Mouse (Mus musculus): ENCODE data around the gene Ubqln1. TPM values are rescaled to one million over a fixed set of nuclear protein-coding genes. Genes with fewer than 3 reads are reported as not detected.

Ubqln1 gene
- polyA plus RNA-seq, 1 experiment from 2014 or later, result 136 TPM

DNA sequence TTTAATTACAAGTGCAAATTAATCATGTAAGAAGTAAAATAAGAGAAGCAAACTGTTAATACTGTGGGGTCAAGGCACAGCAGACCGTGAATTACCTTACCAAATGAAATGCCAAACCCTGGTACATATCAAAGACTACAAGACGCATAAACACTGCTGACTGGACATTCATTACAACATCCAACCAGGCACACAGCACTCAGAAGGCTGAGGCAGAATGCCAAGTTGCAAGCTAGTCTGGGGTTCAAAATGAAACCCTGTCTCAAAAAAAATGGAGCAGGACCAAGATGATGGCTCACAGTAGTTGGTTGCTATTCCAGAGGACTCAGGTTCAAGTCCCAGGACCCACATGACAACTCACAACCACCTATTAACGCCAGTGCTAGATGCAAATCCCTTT is 31.3 kb downstream of the Ubqln1 start:
- ATAC-seq (ENCODE audit: insufficient number of reproducible peaks, low FRiP score, low TSS enrichment, low read depth) (no peak), DNase-seq (ENCODE audit: low spot score) (no peak)
- no peak overlapping the region for H3K4me3 ChIP-seq (ENCODE audit: low read depth, low read length)
- H3K27me3 ChIP-seq (ENCODE audit: control insufficient read depth, insufficient read depth, low read length), result no peaks in the 10 kb centered on the region
- peaks cover 6% of the 10 kb centered on the region; the same call in 1 of the 2 replicates for H3K36me3 ChIP-seq (ENCODE audit: control insufficient read depth, insufficient read depth, low read length)
- H3K27ac ChIP-seq (replicated peaks; ENCODE audit: low read depth, low read length), result no peak overlapping the region
- H3K9ac ChIP-seq (ENCODE audit: low read length), result no peak overlapping the region
- H3K9me3 ChIP-seq (ENCODE audit: control insufficient read depth, low read length), result no peaks in the 10 kb centered on the region
- WGBS, result 84% methylated on average over 3 of the region's 3 CpGs
- no peaks in the 10 kb centered on the region for H3K4me1 ChIP-seq (ENCODE audit: control insufficient read depth, insufficient read depth, low read length)
- no peak overlapping the region for H3K4me2 ChIP-seq (ENCODE audit: low read depth, severe bottlenecking)

DNA sequence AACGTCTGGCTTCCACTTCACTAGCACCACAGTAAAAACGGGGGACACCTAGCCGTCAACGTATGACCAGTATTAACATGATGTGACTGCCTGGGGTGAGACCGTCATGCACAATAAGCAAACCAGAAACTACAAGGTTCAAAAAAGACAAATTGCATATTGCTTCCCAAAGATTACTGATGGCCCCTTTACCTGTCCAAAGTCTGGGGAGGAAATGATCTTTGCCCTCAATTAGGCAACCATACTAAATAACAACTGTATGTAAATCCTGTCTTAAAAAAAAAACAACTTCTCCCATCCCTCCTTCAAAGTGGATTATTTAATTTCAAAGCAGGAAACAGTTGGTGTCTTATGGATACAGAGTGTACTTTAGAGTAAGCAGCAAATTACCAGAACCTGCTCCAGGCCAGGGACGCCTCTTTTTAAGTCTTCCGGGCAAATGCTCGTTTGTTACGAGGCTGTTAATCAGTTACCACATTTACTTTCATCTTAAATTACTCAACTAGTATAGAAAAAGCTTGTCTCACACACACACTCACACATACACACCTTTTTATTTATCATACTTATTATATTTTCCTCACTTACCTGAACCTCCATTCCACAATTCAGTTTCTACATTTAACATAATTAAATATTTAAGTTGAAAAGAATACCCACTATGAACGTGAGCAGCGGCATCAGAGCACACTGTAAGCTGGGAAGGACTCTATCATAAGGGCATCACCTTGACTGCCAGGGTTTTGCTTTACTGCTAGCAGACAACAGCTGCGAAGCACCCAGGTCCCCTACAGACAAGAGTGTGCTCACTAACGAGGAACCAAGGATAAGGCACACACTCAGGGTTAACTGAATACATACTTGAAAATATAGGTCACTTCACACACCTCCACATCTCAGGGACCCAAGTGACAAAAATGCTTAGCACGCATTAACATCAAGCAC is 33.6 kb downstream of the Ubqln1 start:
- Histone ChIP-seq H3K9me3 (ENCODE audit: control insufficient read depth, low read length) (no peaks in the 10 kb centered on the region), H3K9ac (ENCODE audit: low read length) (no peak overlapping the region), H3K4me1 (ENCODE audit: control insufficient read depth, insufficient read depth, low read length) (no peaks in the 10 kb centered on the region), H3K4me3 (ENCODE audit: low read depth, low read length) (no peak overlapping the region), H3K27ac (replicated peaks; ENCODE audit: low read depth, low read length) (no peak overlapping the region), H3K36me3 (ENCODE audit: control insufficient read depth, insufficient read depth, low read length) (peaks cover 7% of the 10 kb centered on the region; the same call in 1 of the 2 replicates), H3K27me3 (ENCODE audit: control insufficient read depth, insufficient read depth, low read length) (no peaks in the 10 kb centered on the region), H3K4me2 (ENCODE audit: low read depth, severe bottlenecking) (no peak overlapping the region)
- no peak for ATAC-seq (ENCODE audit: insufficient number of reproducible peaks, low FRiP score, low TSS enrichment, low read depth)
- DNase-seq (ENCODE audit: low spot score), result no peak
- 68% methylated on average over 14 of the region's 14 CpGs for WGBS

DNA sequence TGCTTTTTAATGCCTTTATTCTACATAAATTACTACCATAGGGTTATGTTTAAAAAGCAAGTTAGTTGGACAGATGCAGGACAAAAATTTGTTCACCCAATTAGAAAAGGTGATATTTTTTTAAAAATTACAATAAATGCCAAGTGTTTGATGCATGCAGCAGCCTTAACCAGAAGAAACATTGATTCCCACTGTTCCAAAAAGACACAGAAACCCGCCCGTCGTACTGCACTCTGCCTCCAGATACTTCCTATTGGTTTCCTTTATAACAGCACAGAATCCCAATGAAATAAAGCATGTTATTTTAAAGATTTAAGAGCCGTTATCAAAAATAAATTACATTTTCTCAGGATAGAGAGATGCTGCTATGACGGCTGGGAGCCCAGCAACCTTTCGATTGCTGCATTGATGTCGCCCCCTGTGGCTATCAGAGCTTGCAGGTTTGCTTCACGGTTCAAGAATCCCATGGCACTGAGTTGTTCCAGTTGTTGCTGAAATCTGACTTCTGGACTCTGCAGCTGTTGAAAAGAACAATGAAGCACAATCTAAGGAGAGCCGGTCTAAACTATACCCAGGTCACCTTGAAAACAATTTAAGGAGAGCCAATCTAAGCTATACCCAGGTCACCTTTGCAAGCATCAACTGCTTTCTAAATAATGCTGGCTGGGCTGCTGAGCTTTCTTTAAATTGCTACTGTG is 37.8 kb downstream of the Ubqln1 start:
- ATAC-seq (ENCODE audit: insufficient number of reproducible peaks, low FRiP score, low TSS enrichment, low read depth) (no peak), DNase-seq (ENCODE audit: low spot score) (no peak)
- no peak overlapping the region for H3K4me3 ChIP-seq (ENCODE audit: low read depth, low read length)
- no peak overlapping the region for H3K27ac ChIP-seq (replicated peaks; ENCODE audit: low read depth, low read length)
- H3K9ac ChIP-seq (ENCODE audit: low read length), result no peak overlapping the region
- H3K4me1 ChIP-seq (ENCODE audit: control insufficient read depth, insufficient read depth, low read length), result no peaks in the 10 kb centered on the region
- no peaks in the 10 kb centered on the region for H3K9me3 ChIP-seq (ENCODE audit: control insufficient read depth, low read length)
- no peak overlapping the region for H3K4me2 ChIP-seq (ENCODE audit: low read depth, severe bottlenecking)
- WGBS, result 92% methylated on average over 9 of the region's 9 CpGs
- H3K36me3 ChIP-seq (ENCODE audit: control insufficient read depth, insufficient read depth, low read length), result peaks cover 16% of the 10 kb centered on the region
- no peaks in the 10 kb centered on the region for H3K27me3 ChIP-seq (ENCODE audit: control insufficient read depth, insufficient read depth, low read length)

DNA sequence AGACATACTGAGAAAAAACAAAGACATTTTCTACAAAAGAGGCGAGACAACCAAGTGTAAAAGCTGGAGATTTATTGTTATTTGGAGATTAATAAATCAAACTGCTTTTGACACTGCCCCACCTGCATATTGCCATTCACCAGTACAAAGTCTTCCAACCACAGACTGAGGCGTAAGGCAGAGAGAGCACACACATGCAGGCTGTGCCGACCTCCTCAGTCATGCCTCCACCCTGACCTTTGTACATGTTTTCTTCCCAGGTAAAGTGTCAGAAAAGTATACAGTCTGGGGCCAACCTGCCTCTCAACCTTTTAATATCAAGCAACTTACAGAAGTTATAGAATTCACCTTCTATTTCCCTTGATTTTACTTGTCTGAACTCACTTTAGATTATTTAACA is 39.3 kb downstream of the Ubqln1 start:
- Histone ChIP-seq H3K4me3 (ENCODE audit: low read depth, low read length) (no peak overlapping the region), H3K9ac (ENCODE audit: low read length) (no peak overlapping the region), H3K4me1 (ENCODE audit: control insufficient read depth, insufficient read depth, low read length) (no peaks in the 10 kb centered on the region), H3K27ac (replicated peaks; ENCODE audit: low read depth, low read length) (no peak overlapping the region), H3K36me3 (ENCODE audit: control insufficient read depth, insufficient read depth, low read length) (peaks cover 15% of the 10 kb centered on the region), H3K9me3 (ENCODE audit: control insufficient read depth, low read length) (no peaks in the 10 kb centered on the region), H3K4me2 (ENCODE audit: low read depth, severe bottlenecking) (no peak overlapping the region), H3K27me3 (ENCODE audit: control insufficient read depth, insufficient read depth, low read length) (no peaks in the 10 kb centered on the region)
- 86% methylated on average over 3 of the region's 3 CpGs for WGBS
- ATAC-seq (ENCODE audit: insufficient number of reproducible peaks, low FRiP score, low TSS enrichment, low read depth), result no peak
- DNase-seq (ENCODE audit: low spot score), result no peak

DNA sequence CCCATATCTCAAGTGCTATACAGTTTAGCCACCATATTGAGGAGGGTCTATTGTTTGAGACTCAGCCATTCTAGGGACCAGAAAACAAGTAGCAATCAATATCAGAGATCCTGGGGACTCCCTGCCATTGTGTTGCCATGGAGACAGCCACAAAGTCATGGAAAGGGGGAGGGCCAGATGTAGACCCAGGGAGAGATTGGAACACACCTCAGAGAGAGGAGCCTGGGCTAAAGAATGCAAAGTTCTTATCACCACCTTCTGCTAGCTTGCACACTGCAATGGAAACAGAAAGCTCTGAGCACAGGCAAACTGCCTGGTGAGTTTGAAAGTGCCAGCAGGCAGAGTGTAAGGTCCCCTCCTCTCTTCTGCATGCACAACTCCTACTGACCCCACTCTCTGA is 47.3 kb downstream of the Ubqln1 start:
- DNase-seq (ENCODE audit: low spot score), result no peak
- no peak overlapping the region for H3K4me2 ChIP-seq (ENCODE audit: low read depth, severe bottlenecking)
- peaks cover 3% of the 10 kb centered on the region; the same call in 1 of the 2 replicates for H3K36me3 ChIP-seq (ENCODE audit: control insufficient read depth, insufficient read depth, low read length)
- H3K4me3 ChIP-seq (ENCODE audit: low read depth, low read length), result no peak overlapping the region
- no peaks in the 10 kb centered on the region for H3K4me1 ChIP-seq (ENCODE audit: control insufficient read depth, insufficient read depth, low read length)
- no peak overlapping the region for H3K27ac ChIP-seq (replicated peaks; ENCODE audit: low read depth, low read length)
- H3K9me3 ChIP-seq (ENCODE audit: control insufficient read depth, low read length), result no peaks in the 10 kb centered on the region
- H3K27me3 ChIP-seq (ENCODE audit: control insufficient read depth, insufficient read depth, low read length), result no peaks in the 10 kb centered on the region
- no peak overlapping the region for H3K9ac ChIP-seq (ENCODE audit: low read length)
- ATAC-seq (ENCODE audit: insufficient number of reproducible peaks, low FRiP score, low TSS enrichment, low read depth), result no peak

DNA sequence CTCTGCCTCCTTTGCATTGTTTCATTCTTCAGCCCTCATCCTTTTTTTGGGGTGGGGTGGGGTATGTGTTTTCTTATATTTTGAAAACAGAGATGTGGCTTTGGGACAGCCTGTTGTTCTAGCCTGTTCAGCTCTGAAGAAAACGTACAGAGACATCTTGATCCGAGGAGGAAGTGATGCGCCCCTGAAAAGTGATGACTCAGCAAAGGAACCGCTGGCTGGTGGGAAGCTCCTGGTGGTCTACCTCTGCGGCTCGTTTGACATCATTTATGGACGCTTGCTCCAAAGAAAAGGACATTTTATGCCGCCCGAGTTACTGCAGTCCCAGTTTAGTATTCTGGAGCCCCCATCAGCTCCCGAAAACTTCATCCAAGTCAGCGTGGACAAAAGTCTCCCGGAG is 52.1 kb downstream of the Ubqln1 start:
- no peak overlapping the region for H3K27ac ChIP-seq (replicated peaks; ENCODE audit: low read depth, low read length)
- ATAC-seq (ENCODE audit: insufficient number of reproducible peaks, low FRiP score, low TSS enrichment, low read depth) (no peak), DNase-seq (ENCODE audit: low spot score) (no peak)
- peaks cover 4% of the 10 kb centered on the region for H3K36me3 ChIP-seq (ENCODE audit: control insufficient read depth, insufficient read depth, low read length)
- H3K27me3 ChIP-seq (ENCODE audit: control insufficient read depth, insufficient read depth, low read length), result no peaks in the 10 kb centered on the region
- no peaks in the 10 kb centered on the region for H3K9me3 ChIP-seq (ENCODE audit: control insufficient read depth, low read length)
- 95% methylated on average over 12 of the region's 12 CpGs for WGBS
- H3K4me1 ChIP-seq (ENCODE audit: control insufficient read depth, insufficient read depth, low read length), result no peaks in the 10 kb centered on the region
- no peak overlapping the region for H3K4me3 ChIP-seq (ENCODE audit: low read depth, low read length)
- no peak overlapping the region for H3K4me2 ChIP-seq (ENCODE audit: low read depth, severe bottlenecking)
- no peak overlapping the region for H3K9ac ChIP-seq (ENCODE audit: low read length)

DNA sequence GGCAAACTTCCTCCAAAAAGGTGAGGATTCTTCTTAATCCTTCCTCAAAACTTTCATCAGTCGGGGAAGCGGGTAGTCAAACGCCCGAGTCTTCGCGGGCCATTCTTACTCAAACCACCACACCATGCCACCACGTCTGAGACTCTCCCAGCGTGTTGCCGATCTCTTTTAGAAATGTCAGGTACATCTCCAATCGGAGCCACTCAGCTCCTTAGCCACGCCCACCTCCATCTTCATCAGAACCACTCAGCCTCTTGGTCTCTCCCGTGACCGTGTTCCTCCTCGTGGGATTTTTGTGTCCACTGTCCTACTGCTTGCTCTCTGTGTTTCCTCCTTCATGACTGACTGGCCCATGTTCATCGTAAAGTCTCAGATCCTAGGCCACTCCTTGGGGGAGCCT is 54.7 kb downstream of the Ubqln1 start:
- H3K4me1 ChIP-seq (ENCODE audit: control insufficient read depth, insufficient read depth, low read length), result no peaks in the 10 kb centered on the region
- H3K4me3 ChIP-seq (ENCODE audit: low read depth, low read length), result no peak overlapping the region
- no peaks in the 10 kb centered on the region for H3K27me3 ChIP-seq (ENCODE audit: control insufficient read depth, insufficient read depth, low read length)
- no peak for ATAC-seq (ENCODE audit: insufficient number of reproducible peaks, low FRiP score, low TSS enrichment, low read depth)
- DNase-seq (ENCODE audit: low spot score), result no peak
- H3K27ac ChIP-seq (replicated peaks; ENCODE audit: low read depth, low read length), result no peak overlapping the region
- H3K9me3 ChIP-seq (ENCODE audit: control insufficient read depth, low read length), result no peaks in the 10 kb centered on the region
- WGBS, result 92% methylated on average over 15 of the region's 15 CpGs
- peaks cover 4% of the 10 kb centered on the region for H3K36me3 ChIP-seq (ENCODE audit: control insufficient read depth, insufficient read depth, low read length)
- H3K4me2 ChIP-seq (ENCODE audit: low read depth, severe bottlenecking), result no peak overlapping the region
- no peak overlapping the region for H3K9ac ChIP-seq (ENCODE audit: low read length)

DNA sequence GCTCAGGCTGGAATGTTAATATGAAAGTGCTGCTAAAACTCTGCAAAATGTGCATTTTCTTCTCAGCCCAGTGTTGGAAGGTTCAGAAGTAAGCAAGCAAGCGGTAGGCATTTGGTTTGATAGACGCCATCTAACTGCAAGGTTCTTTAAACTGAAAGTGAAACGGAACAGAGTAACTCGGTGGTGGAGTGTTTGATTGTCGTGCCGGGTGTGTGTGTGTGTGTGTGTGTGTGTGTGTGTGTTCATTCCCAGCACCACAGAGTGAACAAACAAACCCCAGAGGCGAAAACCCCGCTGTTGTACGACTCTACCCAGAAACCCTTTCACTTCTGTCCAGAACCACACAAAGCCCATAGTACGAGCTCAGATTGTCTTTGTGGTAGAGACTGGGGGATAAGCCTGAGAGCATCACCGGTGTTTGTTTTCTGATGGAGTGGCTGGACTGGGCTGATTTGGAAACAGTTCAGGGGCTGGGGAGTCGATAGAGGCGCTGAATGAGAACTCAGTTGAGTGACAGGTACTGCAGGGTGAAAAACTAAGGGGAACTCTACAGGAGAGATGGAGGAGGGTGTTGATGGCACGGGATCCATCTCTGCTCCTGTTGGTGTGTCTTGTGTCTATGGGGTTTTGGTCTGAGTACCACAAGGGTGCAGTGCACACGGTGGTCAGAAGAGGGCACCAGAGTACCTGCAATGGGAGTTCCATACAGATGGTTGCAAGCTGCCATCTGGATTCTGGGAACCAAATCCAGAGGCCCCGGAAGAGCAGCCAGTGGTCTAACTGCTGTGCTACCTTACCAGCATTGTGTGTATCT is 57.1 kb downstream of the Ubqln1 start:
- H3K4me1 ChIP-seq (ENCODE audit: control insufficient read depth, insufficient read depth, low read length), result no peaks in the 10 kb centered on the region
- no peaks in the 10 kb centered on the region for H3K9me3 ChIP-seq (ENCODE audit: control insufficient read depth, low read length)
- H3K9ac ChIP-seq (ENCODE audit: low read length), result peak overlapping the region; percentile 76
- peak overlapping the region; percentile 68 for H3K4me3 ChIP-seq (ENCODE audit: low read depth, low read length)
- WGBS, result 10% methylated on average over 16 of the region's 16 CpGs
- peaks cover 4% of the 10 kb centered on the region for H3K36me3 ChIP-seq (ENCODE audit: control insufficient read depth, insufficient read depth, low read length)
- H3K4me2 ChIP-seq (ENCODE audit: low read depth, severe bottlenecking), result peak overlapping the region; percentile 97
- no peaks in the 10 kb centered on the region for H3K27me3 ChIP-seq (ENCODE audit: control insufficient read depth, insufficient read depth, low read length)
- DNase-seq (ENCODE audit: low spot score) (peak; percentile 95), ATAC-seq (ENCODE audit: insufficient number of reproducible peaks, low FRiP score, low TSS enrichment, low read depth) (peak; percentile 44; the same call in 1 of the 2 replicates)
- H3K27ac ChIP-seq (replicated peaks; ENCODE audit: low read depth, low read length), result no peak overlapping the region

Data from limb, embryonic 11.5 days (tissue).